Mouse (Mus musculus) cerebellum, adult 2 months (tissue): ENCODE results near the gene Ddr2.

ENCODE experiments used
- CTCF ChIP-seq: fragments of 200-500 bp; IDR thresholded peaks from 2 replicates; pipeline ENCODE4 v1.5.1; 2011; ENCODE audit warnings: low read depth, mild to moderate bottlenecking, control low read depth, low read length, moderate library complexity, borderline replicate concordance; ENCODE audit not compliant: insufficient read depth
- POLR2A ChIP-seq: fragments of 200-500 bp; IDR thresholded peaks from 2 replicates; pipeline ENCODE4 v1.6.1; 2011; ENCODE audit warnings: low read length, control low read depth, borderline replicate concordance; ENCODE audit not compliant: insufficient read depth

DNA sequence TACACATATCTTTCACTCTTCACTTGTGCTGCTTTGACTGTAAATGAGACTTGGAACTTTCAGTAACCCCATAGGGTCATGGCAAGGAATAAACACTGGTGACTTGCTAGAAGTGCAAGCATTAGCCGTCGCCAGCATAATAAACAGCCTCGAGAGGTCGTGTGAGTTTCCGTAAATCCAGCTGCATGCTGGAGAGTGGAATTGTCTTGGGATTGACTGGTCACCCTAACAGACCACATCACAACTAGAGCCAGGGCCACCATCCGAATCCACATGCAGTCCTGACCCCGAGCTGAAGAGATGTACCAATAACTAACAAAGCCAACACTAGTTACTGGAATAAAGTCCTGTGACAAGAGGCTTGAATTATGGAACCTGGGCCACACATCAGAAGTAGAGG is 53.0 kb downstream of the Ddr2 start:
- TF ChIP-seq CTCF (no peak), POLR2A (no peak)
